Mouse (Mus musculus): ENCODE data around the gene Pno1.
"Not testable (repeated sequence)": the region's sequence is repeated elsewhere in the genome, so short reads cannot be mapped to it uniquely, and the experiment has no call there.

The Pno1 gene

GRCm38 (mm10) chr11:17211258-17212140 lies at the start of gene Pno1:
TSS of gene Pno1 (minus strand) at chr11:17211568.
- peak; percentile 97 for DNase-seq (ENCODE audit: low read depth, low spot score)

DNA sequence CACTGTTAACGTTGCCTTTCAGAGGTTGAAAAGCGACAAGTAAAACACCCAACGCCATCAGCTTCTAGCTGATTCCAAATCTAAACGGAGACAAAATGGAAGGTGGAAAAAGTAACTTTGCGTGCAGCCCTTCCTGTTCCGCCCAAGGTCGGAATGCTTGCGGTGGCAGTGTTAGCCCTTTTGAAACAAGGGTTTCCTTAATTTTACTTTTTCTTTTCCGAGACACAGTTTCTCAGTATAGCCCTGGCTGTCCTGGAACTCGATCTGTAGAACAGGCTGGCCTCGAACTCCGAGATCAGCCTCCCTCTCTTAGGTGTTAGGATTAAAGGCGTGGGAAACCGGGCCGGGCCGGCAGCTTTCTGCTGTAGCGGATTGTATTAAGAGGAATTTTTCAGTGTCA lies 46.5 kb upstream of the Pno1 start:
- no peak for DNase-seq (ENCODE audit: low read depth, low spot score)

GRCm38 (mm10) chr11:17257443-17257842 lies 46.1 kb upstream of the Pno1 start, which contains the start of gene C1d:
TSS of gene C1d (plus strand) at chr11:17257579.
- peak; percentile 97 for DNase-seq (ENCODE audit: low read depth, low spot score)

- DNase-seq (ENCODE audit: low read depth, low spot score) = no peak
Observed at GRCm38 (mm10) chr11:17256813-17257365, 45.5 kb upstream of the Pno1 start.

DNA sequence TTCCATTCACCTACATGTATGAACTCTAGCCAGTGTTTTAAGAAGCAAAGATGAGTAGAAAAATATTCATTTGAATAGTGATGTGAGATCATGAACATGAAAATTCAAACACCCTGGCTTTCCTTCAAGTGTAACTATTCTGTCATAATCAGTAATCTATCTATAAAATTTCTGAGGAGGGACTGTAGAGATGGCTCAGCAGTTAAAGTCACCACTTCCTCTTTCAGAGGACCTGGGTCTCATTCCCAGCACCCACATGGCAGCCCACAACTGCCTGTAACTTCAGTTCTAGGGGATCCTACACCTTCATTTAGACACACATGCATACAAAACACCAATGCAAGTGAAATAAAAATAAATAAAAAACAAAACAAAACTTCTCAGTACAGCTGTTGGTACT lies 37.3 kb upstream of the Pno1 start:
- no peak for DNase-seq (ENCODE audit: low read depth, low spot score)

- not testable (repeated sequence) for DNase-seq (ENCODE audit: low read depth, low spot score)
Observed at GRCm38 (mm10) chr11:17238598-17238997, 27.2 kb upstream of the Pno1 start.

DNA sequence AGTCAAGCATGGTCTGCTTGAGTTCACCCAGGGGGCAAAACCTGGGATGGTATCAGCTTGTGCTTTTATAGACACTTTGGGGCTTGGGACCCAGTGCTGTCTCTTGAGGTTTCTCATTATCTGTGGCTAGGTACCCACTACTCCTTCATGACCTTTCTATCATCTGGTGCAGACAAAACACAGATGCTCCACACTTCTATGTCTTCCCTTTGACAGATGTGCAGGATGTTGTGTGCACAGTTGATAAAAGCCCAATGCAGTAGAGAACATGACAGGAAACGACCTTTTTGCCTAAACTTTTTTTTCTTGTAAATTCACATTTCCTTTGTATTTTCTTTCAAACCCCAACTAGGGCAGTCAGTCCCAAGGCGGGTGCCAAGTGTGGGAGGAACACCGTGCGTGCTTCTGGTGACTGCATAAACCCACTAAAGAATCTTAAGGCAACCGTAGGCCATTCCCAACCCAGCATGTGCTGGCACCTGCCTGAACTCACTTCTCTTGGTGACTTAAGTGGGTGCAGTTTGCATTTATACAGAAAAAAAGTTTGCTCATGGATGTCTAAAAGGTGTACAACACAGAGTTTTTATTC lies 25.2 kb upstream of the Pno1 start:
- no peak for DNase-seq (ENCODE audit: low read depth, low spot score)

GRCm38 (mm10) chr11:17232792-17233191 lies 21.4 kb upstream of the Pno1 start:
- no peak for DNase-seq (ENCODE audit: low read depth, low spot score)

DNA sequence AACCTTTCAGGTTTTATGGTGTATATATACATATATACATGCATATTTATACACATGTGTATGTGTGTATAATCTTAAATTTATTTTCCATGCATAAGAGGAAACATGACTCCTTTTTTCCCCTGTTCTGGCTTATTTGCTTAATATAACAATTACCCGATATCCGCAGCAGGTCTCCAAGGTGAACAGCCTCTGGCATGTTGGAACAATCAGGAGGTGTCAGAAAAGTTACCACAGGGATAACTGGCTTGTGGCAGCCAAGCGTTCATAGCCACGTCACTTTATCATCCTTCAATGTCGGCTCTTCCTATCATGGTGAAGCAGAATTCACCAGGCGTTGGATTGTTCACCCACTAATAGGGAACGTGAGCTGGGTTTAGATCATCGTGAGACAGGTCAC lies 9.8 kb upstream of the Pno1 start:
- no peak for DNase-seq (ENCODE audit: low read depth, low spot score)

DNA sequence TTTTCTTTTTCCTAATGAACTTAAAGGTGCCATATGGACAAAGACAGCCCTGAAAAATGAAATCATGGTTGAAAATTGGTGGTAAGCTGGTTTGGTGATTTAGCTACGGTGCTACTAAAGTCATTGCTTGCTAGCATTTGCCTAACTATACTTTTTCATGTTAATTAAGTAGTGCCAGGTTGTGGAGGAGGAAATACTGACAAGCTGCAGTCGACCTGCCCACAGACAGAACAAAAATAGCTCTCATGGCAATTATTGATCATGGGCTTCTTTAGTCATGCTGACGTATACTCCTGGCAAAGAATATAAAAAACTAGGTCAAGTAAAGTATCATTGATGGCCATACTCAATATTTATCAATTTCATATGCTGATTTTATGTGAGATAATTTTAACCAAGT lies 4.1 kb upstream of the Pno1 start:
- DNase-seq (ENCODE audit: low read depth, low spot score) = no peak

GRCm38 (mm10) chr11:17212903-17213509 lies 1.6 kb upstream of the Pno1 start:
- no peak for DNase-seq (ENCODE audit: low read depth, low spot score)

GRCm38 (mm10) chr11:17212141-17212495 lies 750 bp upstream of the Pno1 start:
- no peak for DNase-seq (ENCODE audit: low read depth, low spot score)

DNA sequence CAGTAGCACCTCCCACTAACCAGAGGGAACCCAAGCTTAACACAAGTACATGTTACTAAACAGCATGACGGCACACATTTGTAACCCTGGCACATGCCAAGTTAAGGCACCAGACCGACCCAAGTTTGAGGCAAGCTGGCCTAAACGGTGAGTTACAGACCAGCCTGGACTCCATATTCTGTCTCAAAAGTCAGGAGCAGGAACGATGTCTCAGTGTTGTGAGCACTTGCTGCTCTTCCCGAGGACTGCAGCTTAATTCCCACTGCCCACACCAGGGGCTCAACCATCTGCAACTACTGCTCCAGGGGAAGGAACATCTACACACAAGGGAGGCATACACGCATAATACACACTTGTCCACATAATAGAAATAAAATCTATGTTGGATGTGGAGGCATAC lies 8.9 kb downstream of the Pno1 start:
- DNase-seq (ENCODE audit: low read depth, low spot score) = no peak

GRCm38 (mm10) chr11:17200936-17201335 lies 10.4 kb downstream of the Pno1 start:
- no peak for DNase-seq (ENCODE audit: low read depth, low spot score)

DNA sequence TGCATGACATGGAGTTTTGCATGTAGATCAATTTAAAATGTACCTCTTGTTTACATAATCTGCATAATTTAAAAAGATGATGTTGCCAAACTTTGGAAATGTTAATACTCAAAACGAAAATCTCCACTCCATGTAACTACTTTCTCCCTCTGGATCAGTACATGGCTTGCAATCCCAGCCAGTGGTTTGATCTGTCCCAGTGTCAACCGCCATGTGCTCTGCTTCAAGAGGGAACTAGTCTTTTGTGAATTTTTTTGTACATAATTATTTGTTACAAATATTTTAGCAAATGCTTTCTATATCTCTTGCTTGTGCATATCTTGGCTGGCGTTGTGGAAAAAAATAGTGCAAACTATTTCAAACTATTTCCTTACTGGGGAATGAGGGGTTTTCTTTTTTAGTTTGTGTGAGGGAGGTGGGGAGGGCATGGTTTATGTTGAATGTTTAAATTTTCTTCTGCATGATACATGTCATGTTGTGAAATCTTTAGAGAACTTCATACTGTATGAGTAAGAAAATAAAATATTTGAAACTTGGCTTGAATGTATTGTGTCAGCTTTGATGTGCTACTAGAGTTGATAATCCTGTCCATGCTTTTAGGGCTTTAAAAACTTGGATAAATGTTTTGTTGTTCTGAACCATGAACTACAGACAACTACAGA lies 11.4 kb downstream of the Pno1 start:
- no peak for DNase-seq (ENCODE audit: low read depth, low spot score)

DNA sequence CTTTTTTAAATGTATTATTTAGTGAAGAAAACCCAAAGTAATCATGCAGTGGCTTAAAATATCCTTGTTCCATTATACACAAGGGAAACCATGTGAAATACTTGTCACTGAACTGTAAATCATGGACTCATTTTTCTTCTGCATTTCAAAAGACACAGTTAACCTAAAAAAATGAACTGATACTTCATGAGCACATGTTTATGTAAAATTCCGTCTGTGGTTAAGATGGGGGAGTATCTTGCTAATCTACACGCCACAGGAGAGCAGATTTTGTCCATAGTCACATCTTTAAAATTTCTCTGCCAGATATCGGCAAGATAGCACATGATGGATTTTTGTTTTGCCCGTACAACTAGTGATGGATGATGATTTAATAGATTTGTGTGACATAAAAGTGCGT lies 12.2 kb downstream of the Pno1 start:
- no peak for DNase-seq (ENCODE audit: low read depth, low spot score)

DNA sequence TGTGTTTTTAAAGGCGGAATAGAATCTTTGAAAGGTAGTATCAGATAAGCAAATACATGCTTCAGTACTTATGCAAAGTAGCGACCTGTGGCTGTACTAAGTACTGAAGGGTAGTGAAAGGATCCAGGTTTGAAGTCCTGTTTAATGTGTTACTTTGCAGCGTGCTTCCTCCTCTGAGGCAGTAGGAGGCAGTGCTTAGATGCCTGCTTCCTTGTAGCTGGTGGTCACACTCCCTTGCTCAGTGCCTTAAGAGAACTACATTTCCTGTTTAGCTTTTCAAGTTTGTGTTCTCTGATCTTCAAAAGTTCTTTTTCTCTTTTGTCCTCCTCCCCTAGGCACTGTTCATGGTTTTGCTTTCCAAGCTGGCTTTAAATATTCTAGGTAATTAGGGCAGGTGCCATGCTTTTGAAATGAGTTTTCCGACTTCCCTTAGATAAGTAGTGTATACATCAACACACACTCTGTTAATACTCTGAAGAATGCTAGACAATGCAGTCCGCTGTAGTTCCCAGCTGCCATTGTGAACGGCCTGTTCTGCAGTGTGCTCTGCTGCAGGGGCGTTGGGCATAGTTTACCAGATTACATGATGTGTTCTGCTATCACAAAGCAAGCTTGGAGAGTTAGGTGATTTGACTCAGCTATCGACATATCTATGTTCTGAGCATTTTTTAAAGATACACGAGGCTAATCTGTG lies 19.1 kb downstream of the Pno1 start:
- no peak for DNase-seq (ENCODE audit: low read depth, low spot score)

- no peak for DNase-seq (ENCODE audit: low read depth, low spot score)
Observed at GRCm38 (mm10) chr11:17188786-17189185, 22.6 kb downstream of the Pno1 start.

GRCm38 (mm10) chr11:17187649-17188048 lies 23.7 kb downstream of the Pno1 start:
- no peak for DNase-seq (ENCODE audit: low read depth, low spot score)

GRCm38 (mm10) chr11:17183165-17183564 lies 28.2 kb downstream of the Pno1 start:
- no peak for DNase-seq (ENCODE audit: low read depth, low spot score)

GRCm38 (mm10) chr11:17181807-17182206 lies 29.6 kb downstream of the Pno1 start, which contains the start of gene Wdr92:
TSS of gene Wdr92 (plus strand) at chr11:17182107.
- no peak for DNase-seq (ENCODE audit: low read depth, low spot score)
